Mouse (Mus musculus) kidney, adult 2 months (tissue): ENCODE results near the gene Cdh13.

Experiments
- CTCF ChIP-seq: fragments of 200-500 bp; conservative IDR thresholded peaks from 2 replicates; pipeline ENCODE4 v1.5.1; 2011; ENCODE audit warnings: low read depth, mild to moderate bottlenecking, control low read depth, low read length, moderate library complexity, mixed read lengths; ENCODE audit not compliant: insufficient read depth, insufficient read length
- POLR2A ChIP-seq: fragments of 200-500 bp; IDR thresholded peaks from one replicate; pipeline ENCODE4 v1.6.1; 2011; ENCODE audit warnings: low read depth, low read length, control low read depth

GRCm38 (mm10) chr8:118838801-118839200 is 555.3 kb downstream of the Cdh13 start:
- no peak for TF ChIP-seq CTCF
- no peak for TF ChIP-seq POLR2A
